Mouse (Mus musculus): ENCODE measurements around the gene Ift80. TPM values are rescaled to one million over a fixed set of nuclear protein-coding genes. Genes with fewer than 3 reads are reported as not detected.

Gene Ift80
- polyA plus RNA-seq, 1 experiment, result not detected

DNA sequence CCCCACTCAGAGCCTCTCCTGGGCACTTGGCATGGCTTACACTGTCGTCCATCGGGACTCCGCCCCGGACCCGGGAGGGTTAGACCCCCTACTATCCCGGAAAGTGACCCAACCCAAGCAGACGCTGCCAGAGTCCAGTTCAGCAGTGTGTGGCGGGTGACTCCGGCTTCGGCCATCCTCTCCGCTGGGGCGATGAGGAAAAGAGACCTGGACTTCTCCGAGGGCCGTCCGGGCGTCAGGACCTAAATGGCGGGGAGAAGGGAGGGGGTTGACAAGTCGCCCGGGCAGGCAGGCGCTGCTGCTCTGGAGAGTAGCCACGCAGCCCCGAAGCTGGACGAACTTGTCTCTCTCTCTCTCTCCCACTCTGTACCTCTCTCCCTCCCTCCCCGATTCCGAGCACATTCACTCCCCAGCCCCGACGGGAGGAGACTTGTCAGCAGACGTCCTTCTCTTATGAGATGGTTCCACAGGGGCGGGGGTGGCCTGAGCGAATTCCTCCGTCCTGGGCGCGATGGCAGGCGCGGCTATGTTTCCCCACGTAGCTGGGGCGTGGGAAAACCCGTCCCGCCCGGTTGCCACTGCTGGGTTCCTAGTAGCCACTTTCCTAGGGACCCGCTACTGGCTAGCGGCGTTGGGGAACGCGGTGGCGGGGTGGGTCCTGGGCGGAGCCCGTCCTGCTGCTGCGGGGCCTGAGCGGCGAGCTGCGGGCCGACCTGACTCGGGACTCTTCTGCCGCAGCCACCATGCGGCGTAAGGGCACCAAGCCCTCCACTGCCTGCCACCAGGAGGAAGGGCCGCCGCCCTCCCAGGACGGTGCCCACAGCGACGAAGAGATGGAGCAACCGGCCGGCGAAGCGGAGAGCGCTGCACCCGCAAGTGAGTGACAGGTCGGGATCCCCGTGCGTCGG is 1.2 kb upstream of the Ift80 start:
- TF ChIP-seq CTCF (IDR thresholded peaks at IDR 0.05; ENCODE audit: insufficient read depth, low read depth, low read length) (no peak), POLR2A (IDR thresholded peaks at IDR 0.05; ENCODE audit: insufficient read depth, low read depth, low read length) (0 out of 2 replicates have a peak, but pooled peaks have one; percentile 10)
- under 1% methylated on average over 72 of the region's 72 CpGs for WGBS
- Histone ChIP-seq H3K4me1 (ENCODE audit: control insufficient read depth, insufficient read depth, low read length) (peaks cover 5% of the 10 kb centered on the region; the same call in 1 of the 2 replicates), H3K4me3 (ENCODE audit: insufficient read depth, low read depth, low read length) (peak overlapping the region; percentile 57), H3K27ac (ENCODE audit: insufficient read depth, low read depth, low read length) (no peak overlapping the region; the same call in 1 of the 2 replicates)

GRCm38 (mm10) chr3:69004055-69004436 is 324 bp downstream of the Ift80 start:
- peaks cover 5% of the 10 kb centered on the region; the same call in 1 of the 2 replicates for H3K4me1 ChIP-seq (ENCODE audit: control insufficient read depth, insufficient read depth, low read length)
- TF ChIP-seq POLR2A (IDR thresholded peaks at IDR 0.05; ENCODE audit: insufficient read depth, low read depth, low read length) (no peak), CTCF (IDR thresholded peaks at IDR 0.05; ENCODE audit: insufficient read depth, low read depth, low read length) (no peak)
- peak overlapping the region; percentile 57 for H3K4me3 ChIP-seq (ENCODE audit: insufficient read depth, low read depth, low read length)
- 1% methylated on average over 7 of the region's 7 CpGs for WGBS
- H3K27ac ChIP-seq (ENCODE audit: insufficient read depth, low read depth, low read length), result peak overlapping the region; percentile 71

DNA sequence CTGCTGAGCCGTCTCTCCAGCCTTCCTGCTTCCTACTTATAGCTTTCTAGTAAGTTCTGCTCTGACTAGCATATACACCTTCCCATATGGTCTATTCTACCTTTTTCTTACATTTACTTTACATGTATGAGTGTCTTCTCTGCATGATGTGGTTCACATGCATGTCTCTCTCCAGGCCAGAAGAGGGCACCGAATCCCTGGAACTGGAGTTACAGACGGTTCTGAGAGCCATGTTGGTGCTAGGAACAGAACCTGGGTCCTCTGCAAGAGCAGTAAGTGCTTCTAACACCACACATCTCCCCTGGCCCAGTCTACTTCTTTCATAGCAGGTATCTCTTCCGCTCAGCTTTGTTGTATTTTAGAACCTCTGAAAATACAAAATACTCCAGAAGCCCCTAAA is 1.6 kb downstream of the Ift80 start:
- TF ChIP-seq CTCF (IDR thresholded peaks at IDR 0.05; ENCODE audit: insufficient read depth, low read depth, low read length) (no peak), POLR2A (IDR thresholded peaks at IDR 0.05; ENCODE audit: insufficient read depth, low read depth, low read length) (no peak)
- no peak overlapping the region for H3K27ac ChIP-seq (ENCODE audit: insufficient read depth, low read depth, low read length)
- WGBS, result 91% methylated on average over 4 of the region's 4 CpGs
- peaks cover 5% of the 10 kb centered on the region; the same call in 1 of the 2 replicates for H3K4me1 ChIP-seq (ENCODE audit: control insufficient read depth, insufficient read depth, low read length)
- H3K4me3 ChIP-seq (ENCODE audit: insufficient read depth, low read depth, low read length), result no peak overlapping the region

GRCm38 (mm10) chr3:68986550-68986949 is 17.8 kb downstream of the Ift80 start:
- Histone ChIP-seq H3K4me1 (ENCODE audit: control insufficient read depth, insufficient read depth, low read length) (no peaks in the 10 kb centered on the region), H3K4me3 (ENCODE audit: insufficient read depth, low read depth, low read length) (no peak overlapping the region), H3K27ac (ENCODE audit: insufficient read depth, low read depth, low read length) (no peak overlapping the region)
- WGBS, result 84% methylated on average over 2 of the region's 2 CpGs
- no peak for TF ChIP-seq CTCF (IDR thresholded peaks at IDR 0.05; ENCODE audit: insufficient read depth, low read depth, low read length)

GRCm38 (mm10) chr3:68980898-68981297 is 23.5 kb downstream of the Ift80 start:
- no peak overlapping the region for H3K27ac ChIP-seq (ENCODE audit: insufficient read depth, low read depth, low read length)
- TF ChIP-seq CTCF (IDR thresholded peaks at IDR 0.05; ENCODE audit: insufficient read depth, low read depth, low read length) (no peak), POLR2A (IDR thresholded peaks at IDR 0.05; ENCODE audit: insufficient read depth, low read depth, low read length) (no peak)
- WGBS, result 57% methylated on average over 9 of the region's 9 CpGs
- no peak overlapping the region for H3K4me3 ChIP-seq (ENCODE audit: insufficient read depth, low read depth, low read length)
- 0 out of 2 replicates have a peak, but pooled peaks cover 5% of the 10 kb centered on the region for H3K4me1 ChIP-seq (ENCODE audit: control insufficient read depth, insufficient read depth, low read length)

GRCm38 (mm10) chr3:68979187-68979586 is 25.2 kb downstream of the Ift80 start:
- H3K27ac ChIP-seq (ENCODE audit: insufficient read depth, low read depth, low read length), result no peak overlapping the region
- H3K4me1 ChIP-seq (ENCODE audit: control insufficient read depth, insufficient read depth, low read length), result 0 out of 2 replicates have a peak, but pooled peaks cover 5% of the 10 kb centered on the region
- WGBS, result 96% methylated on average over 10 of the region's 10 CpGs
- no peak overlapping the region for H3K4me3 ChIP-seq (ENCODE audit: insufficient read depth, low read depth, low read length)
- TF ChIP-seq POLR2A (IDR thresholded peaks at IDR 0.05; ENCODE audit: insufficient read depth, low read depth, low read length), result no peak
- TF ChIP-seq CTCF (IDR thresholded peaks at IDR 0.05; ENCODE audit: insufficient read depth, low read depth, low read length), result no peak

GRCm38 (mm10) chr3:68977696-68978095 is 26.7 kb downstream of the Ift80 start:
- 92% methylated on average over 4 of the region's 4 CpGs for WGBS
- Histone ChIP-seq H3K27ac (ENCODE audit: insufficient read depth, low read depth, low read length) (no peak overlapping the region), H3K4me1 (ENCODE audit: control insufficient read depth, insufficient read depth, low read length) (0 out of 2 replicates have a peak, but pooled peaks cover 5% of the 10 kb centered on the region), H3K4me3 (ENCODE audit: insufficient read depth, low read depth, low read length) (no peak overlapping the region)
- TF ChIP-seq CTCF (IDR thresholded peaks at IDR 0.05; ENCODE audit: insufficient read depth, low read depth, low read length) (no peak), POLR2A (IDR thresholded peaks at IDR 0.05; ENCODE audit: insufficient read depth, low read depth, low read length) (no peak)

- 66% methylated on average over 9 of the region's 9 CpGs for WGBS
- Histone ChIP-seq H3K4me3 (ENCODE audit: insufficient read depth, low read depth, low read length) (no peak overlapping the region), H3K27ac (ENCODE audit: insufficient read depth, low read depth, low read length) (no peak overlapping the region; the same call in 1 of the 2 replicates), H3K4me1 (ENCODE audit: control insufficient read depth, insufficient read depth, low read length) (0 out of 2 replicates have a peak, but pooled peaks cover 3% of the 10 kb centered on the region)
- no peak for TF ChIP-seq POLR2A (IDR thresholded peaks at IDR 0.05; ENCODE audit: insufficient read depth, low read depth, low read length)
- TF ChIP-seq CTCF (IDR thresholded peaks at IDR 0.05; ENCODE audit: insufficient read depth, low read depth, low read length), result no peak
Measured at GRCm38 (mm10) chr3:68975533-68976490, 28.6 kb downstream of the Ift80 start.
